Mouse (Mus musculus) gastrocnemius, adult 2 months (tissue): ENCODE results near the gene C130032M10Rik. TPM values are rescaled to one million over a fixed set of nuclear protein-coding genes. Genes with fewer than 3 reads are reported as not detected.
A peak's percentile ranks its signal among the peaks of the same experiment; 100 is the strongest.

Experiments
- DNase-seq: peaks from one replicate; pipeline ENCODE4 v3.0.0; 2022
- H3K27ac ChIP-seq: fragments of 200-600 bp; 2 replicates; pipeline ENCODE4 v1.8.1; 2022; ENCODE audit warnings: mild to moderate bottlenecking
- H3K4me3 ChIP-seq: fragments of 200-600 bp; 2 replicates; pipeline ENCODE4 v1.8.1; 2022; ENCODE audit warnings: mild to moderate bottlenecking, moderate library complexity
- CTCF ChIP-seq: fragments of 200-600 bp; IDR thresholded peaks from 2 replicates; pipeline ENCODE4 v1.8.1; 2022; ENCODE audit warnings: antibody characterized with exemption, mild to moderate bottlenecking, moderate library complexity
- intact Hi-C: fragments of 180-260 bp; cut with DNase I; formaldehyde crosslinking; loops from one replicate; pipeline ENCODE4 v1.15.1; 2025
- total RNA-seq, 2 experiments: library from RNA; stranded (reverse); gene quantifications; 2 replicates each; pipeline ENCODE4 v1.2.3; 2021

C130032M10Rik gene
- total RNA-seq, 2 experiments from 2014 or later = not detected

DNA sequence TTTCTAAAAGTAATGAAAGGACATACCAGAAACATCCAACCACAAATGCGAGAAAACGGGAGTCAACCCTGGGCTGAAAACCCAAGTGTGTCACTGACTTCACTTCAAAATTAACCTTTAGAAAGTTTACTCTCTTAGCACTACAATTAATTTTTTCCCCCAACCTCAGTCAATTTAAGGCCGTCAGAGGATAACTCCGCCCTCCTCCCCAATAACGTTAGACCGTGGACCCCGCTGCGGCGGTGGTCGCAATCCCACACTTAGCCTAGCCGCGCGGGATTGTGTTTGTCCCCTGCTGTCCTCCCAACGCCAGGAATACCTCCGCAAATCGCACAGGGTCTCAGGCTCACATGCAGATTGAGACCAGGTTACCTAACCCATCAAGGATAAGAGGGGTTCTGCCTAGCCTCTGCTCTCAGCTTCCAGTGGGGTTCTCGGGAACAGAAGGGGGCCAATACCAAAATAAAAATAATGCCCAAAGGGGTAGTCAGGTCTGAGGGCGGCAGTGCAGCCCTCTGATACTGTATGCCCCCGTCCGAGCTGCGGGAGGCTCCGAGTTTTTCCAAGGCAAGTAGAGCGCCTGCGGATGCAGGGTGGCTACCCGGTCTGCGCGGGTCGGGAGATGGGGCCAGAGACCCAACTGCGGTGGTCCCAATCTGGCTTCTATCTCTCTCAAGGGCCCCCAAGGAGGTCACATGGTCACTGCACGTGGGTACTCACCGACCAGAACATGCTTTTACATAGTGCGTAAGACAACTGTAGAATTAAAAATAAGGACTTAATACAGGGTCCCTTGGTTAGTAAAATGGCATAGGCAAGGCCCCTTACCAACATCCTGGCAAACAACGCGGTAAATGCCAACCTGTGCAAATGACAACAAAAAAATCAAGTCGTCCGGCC, 45.5 kb downstream of the C130032M10Rik start:
- DNase-seq = no peak
- H3K27ac ChIP-seq = no peak overlapping the region
- no peak overlapping the region for H3K4me3 ChIP-seq
- intact Hi-C loops = no loop called here
- no peak for TF ChIP-seq CTCF

GRCm38 (mm10) chr9:114561671-114561971, 46.1 kb downstream of the C130032M10Rik start:
- Histone ChIP-seq H3K27ac (no peak overlapping the region), H3K4me3 (no peak overlapping the region)
- TF ChIP-seq CTCF = no peak
- DNase-seq = no peak
- intact Hi-C loops = no loop called here

GRCm38 (mm10) chr9:114562031-114562918, 46.8 kb downstream of the C130032M10Rik start:
- no peak for DNase-seq

GRCm38 (mm10) chr9:114562919-114563751, 47.6 kb downstream of the C130032M10Rik start:
- peak overlapping the region; percentile 66 for H3K4me3 ChIP-seq
- no peak for TF ChIP-seq CTCF
- no peak overlapping the region for H3K27ac ChIP-seq
- intact Hi-C loops = no loop called here
- peak; percentile 22 for DNase-seq

More at GRCm38 (mm10) chr9:114562031-114562918, 46.8 kb downstream of the C130032M10Rik start:
- TF ChIP-seq CTCF = no peak
- Histone ChIP-seq H3K27ac (no peak overlapping the region), H3K4me3 (peak overlapping the region; percentile 66)
- intact Hi-C loops = no loop called here

DNA sequence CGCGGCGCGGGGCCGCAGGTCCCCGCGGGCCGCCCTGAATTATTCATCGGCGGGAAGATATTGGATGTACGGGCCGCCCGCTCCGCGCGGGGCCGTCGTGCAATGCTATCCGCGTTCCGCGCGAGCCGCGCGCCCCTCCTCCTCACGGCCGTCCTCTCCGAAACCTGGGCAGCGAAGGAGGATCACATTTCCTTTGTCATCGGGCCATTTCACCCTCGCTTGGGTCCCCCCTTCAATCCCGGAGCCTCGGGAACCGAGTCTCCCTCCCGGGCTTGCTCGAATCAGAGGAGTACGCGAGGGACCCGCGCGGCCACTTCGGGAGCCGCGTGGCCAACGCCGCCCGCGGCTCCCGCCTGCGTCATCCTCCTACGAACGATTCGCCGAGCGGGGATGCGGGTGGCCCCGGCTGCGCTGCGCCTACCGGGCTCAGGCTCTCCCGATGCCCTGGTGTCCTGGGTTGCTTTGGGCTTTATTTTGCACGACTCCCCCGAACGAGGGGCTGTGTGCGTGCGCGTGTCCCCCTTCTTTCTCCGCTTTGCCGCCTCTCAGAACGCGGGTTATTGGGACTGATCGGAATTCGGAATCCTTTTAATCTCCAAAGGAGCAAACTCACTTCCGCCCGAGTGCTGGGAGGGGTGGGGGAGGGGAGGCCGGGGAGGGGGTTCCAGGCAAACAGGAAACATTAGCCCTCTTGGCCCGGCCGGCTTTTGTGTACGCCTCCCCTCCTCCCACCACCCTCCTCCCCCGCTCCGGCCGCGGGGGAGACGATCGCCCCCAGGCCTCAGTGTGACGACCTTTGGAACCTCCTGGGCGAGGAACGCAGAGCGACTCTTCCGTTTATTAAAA, 48.5 kb downstream of the C130032M10Rik start, which contains the start of gene Trim71:
Trim71 (minus strand) TSS at position 609 of the 846 bp plus-strand sequence.
- peak within 1 kb of the TSS; percentile 66 for H3K4me3 ChIP-seq
- TF ChIP-seq CTCF = no peak
- no peak for DNase-seq
- H3K27ac ChIP-seq = no peak within 1 kb of the TSS
- intact Hi-C loops = no loop called here

GRCm38 (mm10) chr9:114564667-114565066, 49.2 kb downstream of the C130032M10Rik start:
- Histone ChIP-seq H3K27ac (no peak overlapping the region), H3K4me3 (no peak overlapping the region)
- DNase-seq = no peak
- no peak for TF ChIP-seq CTCF
- intact Hi-C loops = no loop called here

Other genes with a start within 250 kb of the C130032M10Rik start
- not detected for gene Bcl2a1c, start 185.6 kb upstream of the C130032M10Rik start, total RNA-seq
- 10 to 100 TPM in 1 of 2 experiments, 1 to 10 TPM in 1; 5.6 to 11.1 TPM for gene Crtap, start 125.0 kb upstream of the C130032M10Rik start, total RNA-seq
- gene Glb1, start 114.6 kb upstream of the C130032M10Rik start, total RNA-seq = 1 to 10 TPM; 3.2 to 4.4 TPM
- 1 to 10 TPM; 1.5 to 1.6 TPM for gene Tmppe, start 114.6 kb upstream of the C130032M10Rik start, total RNA-seq
- not detected for gene Ccr4, start 10.8 kb upstream of the C130032M10Rik start, total RNA-seq
- gene Trim71, start 48.7 kb downstream of the C130032M10Rik start, total RNA-seq = not detected
- gene Cnot10, start 124.5 kb downstream of the C130032M10Rik start, total RNA-seq = 10 to 100 TPM; 17.1 TPM
- gene Dync1li1, start 173.1 kb downstream of the C130032M10Rik start, total RNA-seq = 10 to 100 TPM; 33.7 to 36.5 TPM
- gene Cmtm6, start 215.4 kb downstream of the C130032M10Rik start, total RNA-seq = 1 to 10 TPM; 7.3 to 7.9 TPM